8 mouse cellular contexts compared by ENCODE assay signal in the genomic region with DNA sequence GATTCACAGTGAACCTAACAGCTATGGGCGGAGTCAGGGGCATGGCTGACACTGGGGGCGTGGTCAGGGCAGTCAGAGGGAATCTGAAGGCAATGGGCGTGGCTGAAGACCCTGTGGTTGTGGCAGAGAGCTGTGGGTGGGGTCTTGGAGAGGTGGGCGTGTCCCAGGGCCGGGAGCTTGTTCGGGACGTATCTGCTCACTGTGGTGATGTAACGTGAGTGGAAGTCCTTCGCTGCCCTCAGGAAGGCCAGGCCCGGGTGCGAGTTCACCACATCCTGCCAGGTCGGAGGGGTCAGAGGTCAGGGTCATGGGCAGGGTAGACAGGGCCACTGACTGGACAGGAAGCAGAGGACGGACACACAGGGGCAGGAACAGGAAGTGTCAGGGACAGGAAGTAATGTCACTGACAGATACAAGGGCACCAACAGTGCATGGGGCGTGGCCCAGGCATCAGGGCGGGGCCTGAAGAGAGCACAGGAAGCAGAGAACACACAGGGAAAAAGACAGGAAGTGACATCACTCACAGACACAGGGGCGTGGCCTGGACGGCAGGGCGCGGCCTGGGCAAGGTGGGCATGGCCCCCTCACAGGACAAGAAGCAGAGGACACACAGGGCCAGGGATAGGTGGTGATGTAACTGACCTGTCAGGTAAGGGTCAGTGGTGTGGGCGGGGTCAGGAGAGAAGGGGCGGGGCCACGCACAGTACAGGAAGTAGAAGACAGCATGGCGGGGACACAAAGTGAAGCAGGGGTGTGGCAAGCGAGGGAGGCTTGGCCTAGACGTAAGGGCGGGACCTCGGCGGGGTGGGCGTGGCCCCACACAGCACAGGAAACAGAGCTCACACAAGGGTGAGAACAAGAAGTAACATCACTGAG. TPM values are rescaled to one million over a fixed set of nuclear protein-coding genes. Genes with fewer than 3 reads are reported as not detected.
DNase-seq lines count a peak whose midpoint lies in the region; ATAC-seq lines count a peak whose summit lies in the region.

No protein-coding gene starts in this region.

- intact Hi-C loops in left cerebral cortex, postnatal 36 days (cut with DNase I) = no loop called here

- H3K27me3 ChIP-seq in intestine, embryonic 15.5 days (replicated peaks) = no peaks in the 10 kb centered on the region
- no peaks in the 10 kb centered on the region for H3K27me3 ChIP-seq in midbrain, embryonic 10.5 days (ENCODE audit: low read depth, poor library complexity, severe bottlenecking)
- H3K27me3 ChIP-seq in stomach, embryonic 16.5 days (ENCODE audit: control insufficient read depth, insufficient read depth, low read length) = no peaks in the 10 kb centered on the region

- H3K4me3 ChIP-seq in intestine, embryonic 15.5 days (replicated peaks) = 0 out of 2 replicates have a peak overlapping the region, but pooled peaks have one; percentile 10
- peak overlapping the region; percentile 30; the same call in 1 of the 2 replicates for H3K4me3 ChIP-seq in midbrain, embryonic 10.5 days
- no peak overlapping the region for H3K4me3 ChIP-seq in stomach, embryonic 16.5 days (replicated peaks; ENCODE audit: low read length)

- H3K36me3 ChIP-seq in intestine, embryonic 15.5 days = peaks cover 33% of the 10 kb centered on the region
- H3K36me3 ChIP-seq in midbrain, embryonic 10.5 days = peaks cover 39% of the 10 kb centered on the region
- H3K36me3 ChIP-seq in stomach, embryonic 16.5 days (ENCODE audit: control insufficient read depth, insufficient read depth, low read length) = peaks cover 36% of the 10 kb centered on the region

- peak; percentile 83 for ATAC-seq in intestine, embryonic 15.5 days
- ATAC-seq in stomach, embryonic 16.5 days (ENCODE audit: insufficient read depth, low FRiP score) = peak; percentile 69

- WGBS in intestine, embryonic 15.5 days = 91% methylated on average over 29 of the region's 29 CpGs
- WGBS in midbrain, embryonic 10.5 days = 93% methylated on average over 29 of the region's 29 CpGs
- WGBS in stomach, embryonic 16.5 days = 89% methylated on average over 29 of the region's 29 CpGs

- H3K4me1 ChIP-seq in intestine, embryonic 15.5 days (replicated peaks) = no peaks in the 10 kb centered on the region
- H3K4me1 ChIP-seq in midbrain, embryonic 10.5 days = no peaks in the 10 kb centered on the region
- H3K4me1 ChIP-seq in stomach, embryonic 16.5 days (ENCODE audit: control insufficient read depth, insufficient read depth, low read length) = no peaks in the 10 kb centered on the region

- no peak overlapping the region for H3K9ac ChIP-seq in intestine, embryonic 15.5 days
- no peak overlapping the region for H3K9ac ChIP-seq in stomach, embryonic 16.5 days (ENCODE audit: low read length)

- DNase-seq in layer of hippocampus, adult 11-12 months (ENCODE audit: low spot score) = peak; percentile 58
- no peak for DNase-seq in layer of hippocampus, adult 9-10 months (ENCODE audit: low spot score)
- DNase-seq in cerebellum, postnatal 10 days = peak; percentile 48 to 59
- peak; percentile 8 to 26 for DNase-seq in gastrocnemius, adult 8-10 months (ENCODE audit: low spot score in 2 of 2)
- peak; percentile 4 to 9 for DNase-seq in left cerebral cortex, postnatal 36 days (ENCODE audit: low spot score in 2 of 2)
- DNase-seq in midbrain, embryonic 10.5 days (ENCODE audit: low spot score) = peak; percentile 13

- no peak overlapping the region for H3K4me2 ChIP-seq in intestine, embryonic 15.5 days (replicated peaks)
- no peak overlapping the region for H3K4me2 ChIP-seq in stomach, embryonic 16.5 days (ENCODE audit: low read depth, low read length)

- H3K27ac ChIP-seq in intestine, embryonic 15.5 days = no peak overlapping the region
- H3K27ac ChIP-seq in midbrain, embryonic 10.5 days (replicated peaks) = no peak overlapping the region
- H3K27ac ChIP-seq in stomach, embryonic 16.5 days (ENCODE audit: low read length) = no peak overlapping the region

- peaks cover 16% of the 10 kb centered on the region for H3K9me3 ChIP-seq in intestine, embryonic 15.5 days
- peaks cover 38% of the 10 kb centered on the region for H3K9me3 ChIP-seq in midbrain, embryonic 10.5 days (replicated peaks)
- H3K9me3 ChIP-seq in stomach, embryonic 16.5 days (replicated peaks; ENCODE audit: control insufficient read depth, low read length) = peaks cover 34% of the 10 kb centered on the region

RNA-seq across cellular contexts. Expression of gene Ppp2r3d, which starts 36.6 kb away (rescaled TPM):
- 10 to 100 TPM; 22.9 to 32.5 (median 27.4) TPM for total RNA-seq in gastrocnemius, adult 8-10 months (2022)
- 135 and 148 TPM in 2 replicates for polyA plus RNA-seq in intestine, embryonic 15.5 days (2015; fragmentation: Nextera tagmentation; extraction: Ambion mirVana)
- 100 to 1,000 TPM in 1 of 2 experiments, 10 to 100 TPM in 1; 96.5 to 106 TPM for total RNA-seq in left cerebral cortex, postnatal 36 days (2021)
- 136 and 157 TPM in 2 replicates for polyA plus RNA-seq in midbrain, embryonic 10.5 days (2016; fragmentation: Nextera tagmentation; extraction: Ambion mirVana)
- 81.1 and 86.7 TPM in 2 replicates for polyA plus RNA-seq in stomach, embryonic 16.5 days (2015; fragmentation: Nextera tagmentation; extraction: Ambion mirVana)

RNA-seq across cellular contexts. Expression of gene Gm21836, which starts 53.5 kb away (rescaled TPM):
- total RNA-seq in gastrocnemius, adult 8-10 months (2022) = not detected
- not detected in 2 replicates for polyA plus RNA-seq in intestine, embryonic 15.5 days (2015; fragmentation: Nextera tagmentation; extraction: Ambion mirVana)
- not detected for total RNA-seq in left cerebral cortex, postnatal 36 days (2021)
- polyA plus RNA-seq in midbrain, embryonic 10.5 days (2016; fragmentation: Nextera tagmentation; extraction: Ambion mirVana) = not detected in 2 replicates
- not detected in 2 replicates for polyA plus RNA-seq in stomach, embryonic 16.5 days (2015; fragmentation: Nextera tagmentation; extraction: Ambion mirVana)
